Mouse (Mus musculus) testis, adult 2 months (tissue): ENCODE measurements around the gene Ppp4c. TPM values are rescaled to one million over a fixed set of nuclear protein-coding genes. Genes with fewer than 3 reads are reported as not detected.
A peak's percentile ranks its signal among the peaks of the same experiment; 100 is the strongest.

ENCODE experiments used
- H3K27ac ChIP-seq: fragments of 200-500 bp; 2 replicates; pipeline ENCODE4 v1.5.1; 2012; ENCODE audit warnings: low read depth, low read length; ENCODE audit not compliant: control insufficient read depth, insufficient read depth
- H3K27me3 ChIP-seq: fragments of 200-500 bp; 2 replicates; pipeline ENCODE4 v1.6.1; 2012; ENCODE audit warnings: mild to moderate bottlenecking, low read length, moderate library complexity; ENCODE audit not compliant: control insufficient read depth, insufficient read depth
- H3K36me3 ChIP-seq: fragments of 200-500 bp; 2 replicates; pipeline ENCODE4 v1.6.1; 2012; ENCODE audit warnings: mild to moderate bottlenecking, low read length; ENCODE audit not compliant: control insufficient read depth, insufficient read depth
- H3K4me1 ChIP-seq: fragments of 200-500 bp; 2 replicates; pipeline ENCODE4 v1.6.1; 2012; ENCODE audit warnings: low read length; ENCODE audit not compliant: control insufficient read depth, insufficient read depth
- H3K4me3 ChIP-seq: fragments of 200-500 bp; 2 replicates; pipeline ENCODE4 v1.5.1; 2012; ENCODE audit warnings: low read depth, mild to moderate bottlenecking, low read length, moderate library complexity, mixed read lengths; ENCODE audit not compliant: control insufficient read depth
- CTCF ChIP-seq: fragments of 200-500 bp; IDR thresholded peaks from 2 replicates; pipeline ENCODE4 v1.5.1; 2012; ENCODE audit warnings: low read depth, mild to moderate bottlenecking, inconsistent platforms, low read length, moderate library complexity; ENCODE audit not compliant: control insufficient read depth, insufficient read depth, insufficient replicate concordance
- POLR2A ChIP-seq: fragments of 200-500 bp; IDR thresholded peaks from 2 replicates; pipeline ENCODE4 v1.6.1; 2012; ENCODE audit warnings: low read depth, mild to moderate bottlenecking, inconsistent platforms, low read length, moderate library complexity; ENCODE audit not compliant: control insufficient read depth
- polyA plus RNA-seq: library from polyadenylated mRNA; depleted of rRNA; stranded (reverse); fragments of >200 nt; gene quantifications from 2 replicates; pipeline ENCODE4 v1.2.3, GENCODE M21; 2012

Ppp4c gene
- polyA plus RNA-seq, 1 experiment = 252 TPM

DNA sequence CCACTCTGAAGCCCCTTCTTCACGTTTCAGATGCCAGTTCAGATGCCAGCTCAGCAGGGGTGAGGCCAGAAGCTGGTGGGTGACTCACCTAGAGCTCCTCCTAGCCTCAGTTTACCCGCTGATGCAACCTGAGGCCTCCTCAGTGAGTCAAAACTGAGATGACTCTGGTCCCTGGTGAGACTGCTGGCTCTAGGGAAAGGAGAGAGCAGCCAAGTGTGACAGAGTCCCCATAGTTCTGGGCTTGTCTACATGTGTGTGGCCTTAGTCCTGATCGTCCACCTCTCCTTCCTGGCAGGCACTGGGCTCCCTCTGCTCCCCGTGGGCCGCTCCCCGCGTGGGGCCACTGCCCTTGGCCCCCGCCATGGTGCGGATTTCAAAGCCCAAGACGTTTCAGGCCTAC is 14.8 kb downstream of the Ppp4c start:
- Histone ChIP-seq H3K36me3 (no peaks in the 10 kb centered on the region), H3K4me1 (peaks cover 25% of the 10 kb centered on the region), H3K27me3 (no peaks in the 10 kb centered on the region), H3K27ac (no peak overlapping the region; the same call in 1 of the 2 replicates), H3K4me3 (peak overlapping the region; percentile 83)
- TF ChIP-seq CTCF (no peak), POLR2A (no peak)

DNA sequence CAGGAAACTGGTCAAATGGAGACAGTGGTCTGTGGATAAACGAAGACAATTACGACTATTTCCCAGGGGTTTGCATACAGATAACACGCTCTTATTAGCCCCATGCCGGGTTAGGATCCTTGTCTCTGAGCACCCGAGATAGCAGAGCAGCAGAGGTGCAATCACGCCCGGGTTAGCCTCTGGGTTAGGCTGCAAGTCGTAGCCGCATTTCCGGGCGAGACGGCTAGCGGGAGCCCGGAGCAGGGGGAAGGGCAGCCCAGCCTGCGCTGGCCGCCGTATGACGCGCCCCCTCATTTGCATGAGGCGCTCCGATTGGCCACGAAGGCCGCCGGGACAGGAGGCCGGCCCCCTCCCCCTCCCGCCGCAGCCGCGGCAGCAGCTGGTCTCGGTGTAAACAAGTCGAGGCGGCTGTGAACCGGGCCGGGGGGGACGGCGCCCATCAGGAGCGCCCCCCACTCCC is 15.7 kb downstream of the Ppp4c start, which contains the start of gene Ypel3:
TSS of gene Ypel3 (plus strand) at position 358 of the 460 bp plus-strand sequence.
- H3K36me3 ChIP-seq = no peaks in the 10 kb centered on the region
- no peaks in the 10 kb centered on the region for H3K27me3 ChIP-seq
- H3K27ac ChIP-seq = peak within 1 kb of the TSS; percentile 33; the same call in 1 of the 2 replicates
- peaks cover 23% of the 10 kb centered on the region for H3K4me1 ChIP-seq
- TF ChIP-seq POLR2A = peak; percentile 66
- TF ChIP-seq CTCF = 0 out of 2 replicates have a peak, but pooled peaks have one; percentile 4
- peak within 1 kb of the TSS; percentile 83 for H3K4me3 ChIP-seq

DNA sequence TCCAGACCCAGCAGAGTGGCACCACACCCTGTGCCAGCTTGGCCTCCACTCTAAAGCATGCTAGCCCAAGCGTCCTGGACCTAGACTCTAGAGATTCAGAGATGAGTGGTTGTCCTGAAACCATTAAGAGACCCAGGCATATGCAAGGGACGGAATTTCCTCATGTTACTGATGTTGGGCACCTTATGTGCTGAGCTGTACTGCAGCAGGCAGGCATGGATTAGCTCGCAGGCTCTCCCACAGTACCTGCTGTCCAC is 16.4 kb downstream of the Ppp4c start:
- H3K36me3 ChIP-seq = no peaks in the 10 kb centered on the region
- H3K4me3 ChIP-seq = no peak overlapping the region
- no peak for TF ChIP-seq CTCF
- TF ChIP-seq POLR2A = no peak
- no peak overlapping the region for H3K27ac ChIP-seq
- no peaks in the 10 kb centered on the region for H3K27me3 ChIP-seq
- peaks cover 19% of the 10 kb centered on the region for H3K4me1 ChIP-seq

DNA sequence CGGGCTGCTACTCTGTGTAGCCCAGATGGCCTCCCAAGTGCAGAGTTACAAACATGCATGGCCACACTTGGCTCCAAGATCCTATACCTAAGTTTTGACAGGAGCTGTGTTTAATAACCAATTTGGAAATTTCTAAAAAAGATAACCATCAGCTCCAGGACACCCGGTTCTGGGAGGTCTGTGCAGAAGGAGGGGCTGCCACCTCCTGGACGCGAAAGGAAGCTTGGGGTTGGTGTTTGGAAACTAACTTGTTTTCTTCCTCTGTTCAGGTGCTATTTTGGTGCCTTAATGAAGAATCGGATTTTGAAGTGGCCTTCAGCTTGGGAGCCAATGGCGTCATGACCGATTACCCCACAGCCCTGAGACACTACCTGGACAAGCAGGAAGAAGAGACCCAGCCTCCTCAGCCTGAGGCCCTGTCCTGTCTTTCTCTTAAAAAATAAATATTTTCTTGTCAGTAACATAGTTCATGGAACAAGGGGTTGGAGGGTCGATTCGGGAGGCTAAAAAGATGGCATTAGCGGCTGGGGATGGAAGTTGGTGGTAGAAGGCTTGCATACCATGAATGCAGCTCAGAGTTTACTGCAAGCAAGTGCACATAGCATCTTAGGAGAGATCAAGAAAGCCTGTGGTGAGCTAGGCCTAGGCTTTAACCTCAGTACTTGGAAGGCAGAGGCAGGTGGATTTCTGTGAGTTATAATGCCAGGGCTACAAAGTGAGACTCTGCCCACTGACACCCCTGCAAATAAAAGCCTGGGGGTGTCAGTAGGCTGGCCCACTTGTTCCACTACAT is 16.9 kb downstream of the Ppp4c start:
- peaks cover 19% of the 10 kb centered on the region for H3K4me1 ChIP-seq

DNA sequence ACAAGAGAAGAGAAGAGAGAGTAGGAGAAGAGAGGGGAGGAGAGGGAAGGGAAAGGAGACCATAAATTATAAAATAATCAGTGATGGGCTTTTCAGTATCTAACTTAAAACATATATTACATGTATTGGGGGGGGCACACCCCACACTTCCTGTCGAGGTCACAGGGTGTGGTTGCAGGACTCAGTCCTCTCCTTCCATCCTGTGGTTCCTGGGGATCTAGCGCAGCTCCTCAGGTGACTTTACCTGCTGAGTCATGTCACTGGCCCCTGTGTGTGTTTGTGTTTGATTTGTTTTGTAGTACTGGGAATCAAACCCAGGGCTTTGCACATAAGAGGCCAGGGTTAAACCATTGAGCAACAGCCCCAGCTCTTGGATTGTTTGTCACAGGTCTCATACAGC is 17.8 kb downstream of the Ppp4c start:
- Histone ChIP-seq H3K4me1 (peaks cover 15% of the 10 kb centered on the region), H3K27me3 (no peaks in the 10 kb centered on the region), H3K4me3 (no peak overlapping the region), H3K27ac (no peak overlapping the region), H3K36me3 (no peaks in the 10 kb centered on the region)
- TF ChIP-seq CTCF = no peak
- TF ChIP-seq POLR2A = no peak

More for the DNA sequence above, 16.9 kb downstream of the Ppp4c start:
- no peak overlapping the region for H3K4me3 ChIP-seq
- no peak overlapping the region for H3K27ac ChIP-seq
- TF ChIP-seq CTCF = no peak
- TF ChIP-seq POLR2A = no peak
- no peaks in the 10 kb centered on the region for H3K27me3 ChIP-seq
- no peaks in the 10 kb centered on the region for H3K36me3 ChIP-seq

DNA sequence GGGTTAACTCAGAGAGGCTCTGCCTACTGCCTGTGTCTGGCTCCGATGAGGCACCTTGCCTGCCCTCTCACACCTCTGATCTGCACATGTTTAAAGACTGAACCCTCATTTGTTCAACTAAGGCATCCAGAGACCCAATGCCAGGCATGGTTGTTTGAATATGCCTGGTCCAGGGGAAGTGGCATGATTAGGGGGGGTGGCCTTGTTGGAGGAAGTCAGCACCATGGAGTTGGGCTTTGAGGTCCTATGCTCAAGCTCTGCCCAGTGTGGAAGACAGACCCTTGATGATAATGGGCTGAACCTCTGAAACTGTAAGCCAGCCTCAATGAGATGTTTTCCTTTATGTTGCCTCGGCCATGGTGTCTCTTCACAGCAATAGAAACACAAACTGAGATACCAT is 18.9 kb downstream of the Ppp4c start:
- Histone ChIP-seq H3K4me1 (peaks cover 15% of the 10 kb centered on the region), H3K27me3 (no peaks in the 10 kb centered on the region), H3K36me3 (no peaks in the 10 kb centered on the region), H3K4me3 (no peak overlapping the region), H3K27ac (no peak overlapping the region)
- TF ChIP-seq POLR2A = no peak
- TF ChIP-seq CTCF = no peak

DNA sequence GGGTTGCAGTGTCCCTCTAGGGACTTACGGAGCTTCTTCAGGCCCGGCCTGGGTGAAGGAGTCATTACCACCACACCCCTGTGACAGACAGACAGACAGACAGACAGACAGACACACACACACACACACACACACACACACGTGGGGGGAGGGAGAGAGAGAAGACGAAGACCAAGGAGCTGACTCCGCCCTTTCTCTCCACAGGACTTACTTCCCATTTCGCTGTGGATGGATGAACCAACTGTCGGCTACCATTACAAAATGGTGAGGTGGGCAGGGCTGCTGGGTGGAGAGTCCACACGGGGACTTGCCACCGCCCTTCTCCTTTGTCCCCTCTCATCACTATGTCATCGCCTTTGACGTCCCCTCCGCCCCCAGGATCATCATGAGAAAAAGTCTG is 21.5 kb downstream of the Ppp4c start:
- no peaks in the 10 kb centered on the region for H3K36me3 ChIP-seq
- no peak overlapping the region for H3K4me3 ChIP-seq

More for the DNA sequence above, 21.5 kb downstream of the Ppp4c start:
- no peak for TF ChIP-seq POLR2A
- TF ChIP-seq CTCF = no peak
- H3K27ac ChIP-seq = no peak overlapping the region
- H3K27me3 ChIP-seq = no peaks in the 10 kb centered on the region
- peaks cover 2% of the 10 kb centered on the region; the same call in 1 of the 2 replicates for H3K4me1 ChIP-seq
